Mouse (Mus musculus) hindbrain, postnatal 0 days (tissue): ENCODE data around the gene Ap1g1. TPM values are rescaled to one million over a fixed set of nuclear protein-coding genes. Genes with fewer than 3 reads are reported as not detected.
"Not testable (repeated sequence)": the region's sequence is repeated elsewhere in the genome, so short reads cannot be mapped to it uniquely, and the experiment has no call there.

Experiments
- ATAC-seq: fragments of 200-750 bp; cut with Nextera tagmentation; 2 replicates; pipeline ENCODE4 v1.8.0; 2017; ENCODE audit warnings: mild to moderate bottlenecking, moderate TSS enrichment, moderate library complexity
- DNase-seq: peaks from one replicate; pipeline ENCODE4 v3.0.0-alpha.2; 2015; ENCODE audit warnings: low spot score
- H3K27ac ChIP-seq: fragments of 300-500 bp; sonication (generic); 2 replicates; pipeline ENCODE4 v1.5.1; 2014; ENCODE audit warnings: mild to moderate bottlenecking
- H3K27me3 ChIP-seq: fragments of 300-500 bp; sonication (generic); 2 replicates; pipeline ENCODE4 v1.6.1; 2014; ENCODE audit warnings: low read length, mixed read lengths; ENCODE audit not compliant: insufficient read depth
- H3K36me3 ChIP-seq: fragments of 300-500 bp; sonication (generic); 2 replicates; pipeline ENCODE4 v1.6.1; 2014; ENCODE audit warnings: low read length, mixed read lengths; ENCODE audit not compliant: insufficient read depth
- H3K4me1 ChIP-seq: fragments of 300-500 bp; sonication (generic); 2 replicates; pipeline ENCODE4 v1.6.1; 2014; ENCODE audit warnings: antibody characterized with exemption, low read length, mixed read lengths; ENCODE audit not compliant: insufficient read depth
- H3K4me2 ChIP-seq: fragments of 300-500 bp; sonication (generic); 2 replicates; pipeline ENCODE4 v1.6.1; 2014; ENCODE audit warnings: low read depth, mild to moderate bottlenecking, low read length, moderate library complexity, mixed read lengths
- H3K4me3 ChIP-seq: fragments of 300-500 bp; sonication (generic); 2 replicates; pipeline ENCODE4 v1.5.1; 2014; ENCODE audit warnings: low read length
- H3K9ac ChIP-seq: fragments of 300-500 bp; sonication (generic); replicated peaks from 2 replicates; pipeline ENCODE4 v1.6.1; 2014; ENCODE audit warnings: mild to moderate bottlenecking, low read length, moderate library complexity, mixed read lengths
- H3K9me3 ChIP-seq: fragments of 300-500 bp; sonication (generic); 2 replicates; pipeline ENCODE4 v1.6.1; 2016; ENCODE audit warnings: low read length, mixed read lengths
- CTCF ChIP-seq: IDR thresholded peaks from 2 replicates; pipeline ENCODE4 v1.5.1; 2016; ENCODE audit warnings: antibody characterized with exemption, control low read depth, low read depth
- WGBS: fragments of 180-500 bp; shearing (Covaris S2); extraction: QIAGEN DNeasy Blood & Tissue Kit; methylation state at CpG from one replicate; pipeline ENCODE4 v1.1.7; 2014; 5-methylcytosine and 5-hydroxymethylcytosine counted together
- polyA plus RNA-seq: library from polyadenylated mRNA; unstranded; fragments of >200 nt; fragmentation: Nextera tagmentation; extraction: Ambion mirVana; gene quantifications from 2 replicates; pipeline ENCODE4 v1.2.1, GENCODE M21; 2015
- total RNA-seq: library from RNA; depleted of rRNA; stranded (reverse); fragments of >200 nt; gene quantifications from 2 replicates; pipeline ENCODE4 v1.2.3, GENCODE M21; 2014

Gene Ap1g1
- total and polyA plus RNA-seq, 2 experiments from 2014 or later, result 34.0 to 67.9 TPM

DNA sequence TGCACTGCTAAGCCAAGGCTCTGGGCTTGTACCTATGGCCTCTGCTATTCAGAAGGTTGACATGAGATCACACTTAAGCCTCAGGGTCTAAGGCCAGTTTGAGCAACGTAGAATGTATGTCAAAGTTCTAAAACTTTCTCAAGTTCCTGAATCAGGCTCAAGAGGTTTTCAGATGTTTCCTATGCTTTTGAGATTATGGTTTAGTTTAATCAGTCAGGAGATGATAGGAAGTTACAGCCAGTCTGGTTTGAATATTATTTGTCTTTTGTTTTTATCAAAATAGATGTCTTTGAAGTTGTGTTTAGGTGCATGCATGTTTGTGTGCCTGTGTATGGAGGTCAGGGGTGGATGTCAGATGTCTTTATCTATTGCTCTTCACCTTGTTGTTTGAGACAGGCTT lies 92.7 kb downstream of the Ap1g1 start:
- Histone ChIP-seq H3K27me3 (no peaks in the 10 kb centered on the region), H3K36me3 (no peaks in the 10 kb centered on the region), H3K27ac (no peak overlapping the region), H3K9me3 (no peaks in the 10 kb centered on the region), H3K4me2 (no peak overlapping the region), H3K4me3 (no peak overlapping the region), H3K9ac (no peak overlapping the region), H3K4me1 (no peaks in the 10 kb centered on the region)
- ATAC-seq, result no peak
- 83% methylated on average over 1 of the region's 1 CpGs for WGBS
- TF ChIP-seq CTCF, result no peak
- DNase-seq, result no peak

DNA sequence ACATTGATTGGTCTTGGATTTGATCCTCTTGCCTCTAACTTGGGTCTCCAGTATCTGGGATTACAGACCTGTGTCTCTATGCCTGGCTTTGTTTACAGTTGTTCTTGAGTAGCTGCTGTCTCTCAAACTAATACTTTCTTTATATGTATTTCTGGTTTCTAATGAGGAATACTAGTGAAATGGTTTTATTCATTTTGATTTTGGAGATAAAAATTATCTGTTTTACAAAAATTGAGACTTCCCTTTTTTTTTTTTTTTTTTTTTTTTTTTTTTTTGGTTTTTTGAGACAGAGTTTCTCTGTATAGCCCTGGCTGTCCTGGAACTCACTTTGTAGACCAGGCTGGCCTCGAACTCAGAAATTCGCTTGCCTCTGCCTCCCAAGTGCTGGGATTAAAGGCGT lies 95.4 kb downstream of the Ap1g1 start:
- not testable (repeated sequence) for H3K27me3 ChIP-seq, H3K9me3 ChIP-seq, H3K4me1 ChIP-seq, ATAC-seq, H3K27ac ChIP-seq, H3K9ac ChIP-seq, H3K4me2 ChIP-seq, H3K4me3 ChIP-seq, H3K36me3 ChIP-seq, DNase-seq
- WGBS, result 86% methylated on average over 3 of the region's 3 CpGs

DNA sequence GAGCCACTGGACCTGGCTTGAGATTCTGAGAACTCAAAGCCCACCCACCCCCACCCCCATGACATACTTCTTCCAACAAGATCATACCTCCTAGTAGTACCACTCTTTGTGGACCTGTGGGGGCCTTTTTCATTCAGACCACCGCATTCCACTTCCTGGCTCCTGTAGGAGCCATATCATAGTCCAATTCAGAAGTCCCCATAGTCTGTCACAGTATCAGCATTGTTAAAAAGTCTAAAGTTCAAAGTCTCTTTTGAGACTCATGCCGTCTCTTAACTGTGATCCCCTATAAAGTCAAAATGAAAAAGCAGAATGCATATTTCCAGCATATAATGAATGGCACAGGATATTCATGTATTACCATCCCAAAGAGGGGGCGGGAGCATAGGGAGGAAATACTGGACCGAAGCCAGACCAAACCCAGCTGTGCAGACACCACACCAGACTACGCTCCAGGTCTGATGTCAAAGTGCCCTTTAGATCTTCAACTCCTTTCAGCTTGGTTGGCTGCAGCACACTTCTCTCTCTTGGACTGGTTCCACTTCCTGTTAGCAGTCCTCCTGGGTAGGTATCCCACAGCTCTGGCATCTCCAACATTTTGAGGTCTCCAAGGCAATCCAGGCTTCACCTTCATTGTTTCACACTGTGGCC lies 101.8 kb downstream of the Ap1g1 start:
- ATAC-seq, result no peak

DNA sequence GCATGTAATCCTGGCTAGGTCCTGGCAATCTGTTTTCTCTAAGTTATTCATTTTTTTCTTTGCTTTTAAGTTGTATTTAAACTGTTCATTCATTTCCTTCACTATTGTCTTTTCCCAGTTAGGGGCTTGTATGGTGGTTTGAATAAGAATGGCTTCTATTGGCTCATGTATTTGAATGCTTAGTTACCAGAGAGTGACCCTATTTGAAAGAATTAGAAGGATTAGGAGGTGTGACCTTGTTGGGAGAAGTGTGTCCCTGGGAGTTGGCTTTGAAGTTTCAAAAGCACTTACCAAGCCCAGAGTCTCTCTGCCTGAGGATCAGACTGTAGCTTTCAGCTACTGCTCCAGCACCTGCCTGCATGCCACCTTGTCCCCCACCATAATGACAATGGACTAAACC lies 106.9 kb downstream of the Ap1g1 start:
- TF ChIP-seq CTCF, result no peak
- Histone ChIP-seq H3K36me3 (peaks cover 6% of the 10 kb centered on the region; the same call in 1 of the 2 replicates), H3K4me3 (no peak overlapping the region), H3K9ac (no peak overlapping the region), H3K4me1 (no peaks in the 10 kb centered on the region), H3K4me2 (no peak overlapping the region), H3K9me3 (no peaks in the 10 kb centered on the region), H3K27me3 (no peaks in the 10 kb centered on the region), H3K27ac (no peak overlapping the region)
- DNase-seq (no peak), ATAC-seq (no peak)

More for the DNA sequence above, 101.8 kb downstream of the Ap1g1 start:
- TF ChIP-seq CTCF, result no peak
- Histone ChIP-seq H3K4me1 (no peaks in the 10 kb centered on the region), H3K9me3 (no peaks in the 10 kb centered on the region), H3K4me3 (no peak overlapping the region), H3K4me2 (no peak overlapping the region), H3K27ac (no peak overlapping the region), H3K27me3 (no peaks in the 10 kb centered on the region), H3K9ac (no peak overlapping the region), H3K36me3 (peaks cover 12% of the 10 kb centered on the region; the same call in 1 of the 2 replicates)
- WGBS, result 87% methylated on average over 5 of the region's 5 CpGs
- no peak for DNase-seq

DNA sequence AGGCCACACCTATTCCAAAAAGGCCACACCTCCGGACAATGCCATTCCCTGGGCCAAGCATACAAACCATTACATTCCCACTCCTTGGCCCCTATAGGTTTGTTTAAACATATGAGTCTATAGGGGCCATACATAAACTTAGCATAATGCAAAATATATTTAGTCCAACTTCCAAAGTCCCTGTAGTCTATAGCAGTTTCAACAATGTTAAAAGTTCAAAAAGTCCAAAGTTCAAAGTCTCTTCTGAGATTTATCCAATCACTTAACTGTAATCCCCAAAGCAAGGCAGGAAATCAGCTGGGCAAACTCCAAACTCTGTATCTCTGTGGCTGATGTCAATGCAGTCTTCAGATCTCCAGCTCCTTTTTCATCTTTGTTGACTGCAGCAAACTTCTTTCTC lies 110.9 kb downstream of the Ap1g1 start:
- H3K9me3 ChIP-seq, result no peaks in the 10 kb centered on the region
- ATAC-seq (no peak), DNase-seq (no peak)
- H3K36me3 ChIP-seq, result no peaks in the 10 kb centered on the region
- H3K4me2 ChIP-seq, result no peak overlapping the region
- no peak overlapping the region for H3K4me3 ChIP-seq
- no peak for TF ChIP-seq CTCF
- H3K27me3 ChIP-seq, result no peaks in the 10 kb centered on the region
- 90% methylated on average over 1 of the region's 1 CpGs for WGBS
- H3K4me1 ChIP-seq, result no peaks in the 10 kb centered on the region
- no peak overlapping the region for H3K9ac ChIP-seq
- no peak overlapping the region for H3K27ac ChIP-seq

DNA sequence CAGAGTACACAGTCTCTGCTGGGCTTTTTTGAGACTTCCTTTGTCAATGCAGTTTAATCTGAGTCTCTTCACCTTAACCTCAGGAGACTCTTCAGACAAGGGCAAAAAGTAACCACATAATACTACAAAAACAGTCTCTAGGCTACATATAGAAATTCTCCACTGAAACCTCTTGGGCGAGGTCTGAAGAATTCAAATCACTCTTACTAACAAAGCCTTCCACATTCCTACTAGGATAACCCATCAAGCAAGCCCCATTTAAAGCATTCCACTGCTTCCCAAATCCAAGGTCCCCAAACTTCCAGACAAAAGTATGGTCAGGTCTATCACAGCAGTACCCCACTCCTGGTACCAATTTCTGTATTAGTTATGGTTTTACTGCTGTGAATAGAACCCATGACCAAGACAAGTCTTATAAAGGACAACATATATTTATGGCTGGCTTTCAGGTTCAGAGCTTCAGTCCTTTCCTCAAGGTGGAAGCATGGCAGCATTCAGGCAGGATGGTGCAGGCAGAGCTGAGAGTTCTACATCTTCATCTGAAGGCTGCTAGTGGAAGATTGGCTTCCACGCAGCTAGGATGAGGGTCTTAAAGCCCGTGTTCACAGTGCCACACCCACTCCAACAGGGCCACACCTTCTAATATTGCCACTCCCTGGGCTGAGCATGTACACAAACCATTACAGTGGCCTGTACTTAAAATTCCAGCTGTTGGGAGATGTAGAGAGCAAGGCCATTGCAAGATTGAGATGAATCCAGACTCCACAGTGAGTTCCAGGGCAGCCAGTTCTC lies 112.6 kb downstream of the Ap1g1 start:
- no peaks in the 10 kb centered on the region for H3K9me3 ChIP-seq
- no peak overlapping the region for H3K4me2 ChIP-seq
- ATAC-seq (no peak), DNase-seq (no peak)
- no peak overlapping the region for H3K9ac ChIP-seq
- no peak overlapping the region for H3K4me3 ChIP-seq
- no peaks in the 10 kb centered on the region for H3K4me1 ChIP-seq
- 95% methylated on average over 3 of the region's 3 CpGs for WGBS
- no peak overlapping the region for H3K27ac ChIP-seq
- no peak for TF ChIP-seq CTCF
- no peaks in the 10 kb centered on the region for H3K36me3 ChIP-seq
- no peaks in the 10 kb centered on the region for H3K27me3 ChIP-seq

DNA sequence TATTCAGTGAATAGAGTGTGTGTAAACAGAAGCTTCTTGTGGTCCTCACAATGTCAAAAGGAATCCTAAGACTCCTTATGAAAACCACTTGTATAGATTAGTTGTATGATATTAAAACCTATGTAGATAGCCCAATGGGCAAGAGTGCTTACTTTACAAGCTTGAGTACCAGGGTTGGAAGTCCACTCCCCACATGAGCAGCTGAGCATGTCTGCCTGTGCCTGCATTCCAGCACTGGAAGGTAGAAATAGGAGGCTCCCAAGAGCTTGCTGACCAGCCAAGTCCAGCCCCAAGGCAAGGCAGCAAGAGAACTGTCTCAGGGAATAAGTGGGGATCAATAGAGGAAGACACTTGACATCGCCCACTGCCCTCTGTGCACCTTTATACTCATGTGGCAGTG lies 116.3 kb downstream of the Ap1g1 start:
- H3K9me3 ChIP-seq, result no peaks in the 10 kb centered on the region
- no peak overlapping the region for H3K4me3 ChIP-seq
- DNase-seq (no peak), ATAC-seq (no peak)
- no peaks in the 10 kb centered on the region for H3K27me3 ChIP-seq
- H3K9ac ChIP-seq, result no peak overlapping the region
- H3K4me2 ChIP-seq, result no peak overlapping the region
- H3K27ac ChIP-seq, result no peak overlapping the region
- TF ChIP-seq CTCF, result no peak
- no peaks in the 10 kb centered on the region for H3K4me1 ChIP-seq
- 100% methylated on average over 1 of the region's 1 CpGs for WGBS
- H3K36me3 ChIP-seq, result no peaks in the 10 kb centered on the region
